Mouse (Mus musculus): ENCODE results near the gene Tmem9b.

GRCm38 (mm10) chr7:109768699-109769383, 16.2 kb upstream of the Tmem9b start:
- TF ChIP-seq CTCF (IDR thresholded peaks at IDR 0.05; ENCODE audit: borderline replicate concordance, insufficient read depth, low read length), result no peak
- TF ChIP-seq POLR2A (IDR thresholded peaks at IDR 0.05; ENCODE audit: low read depth, low read length), result no peak
